Mouse (Mus musculus) adrenal gland, adult 10 weeks (tissue): ENCODE data around the gene Inhbb. TPM values are rescaled to one million over a fixed set of nuclear protein-coding genes. Genes with fewer than 3 reads are reported as not detected.

Experiments used
- polyA plus RNA-seq: library from polyadenylated mRNA; stranded (reverse); fragments of 350-450 nt; fragmentation: Illumina TruSeq; extraction: RNeasy Lipid Tissue Mini Kit (QIAGEN cat#74804); gene quantifications from one replicate; pipeline ENCODE4 v1.2.3, GENCODE M21; 2014; ENCODE audit warnings: low read depth, low replicate concordance

Gene Inhbb
- 2.1 TPM for polyA plus RNA-seq

GRCm38 (mm10) chr1:119421576-119422421, at the start of gene Inhbb:
Gene Inhbb, minus strand, starts transcription at chr1:119422248.

Other genes starting within 250 kb of the Inhbb start
- gene Ralb, start 82.5 kb upstream of the Inhbb start, polyA plus RNA-seq: 25.5 TPM
- 27.3 TPM for gene Tmem185b, start 103.9 kb upstream of the Inhbb start, polyA plus RNA-seq
- gene Epb41l5, start 226.8 kb upstream of the Inhbb start, polyA plus RNA-seq: 16.7 TPM